Mouse (Mus musculus) CD4-positive, CD25-positive, alpha-beta regulatory T cell (primary cell): Measurements from ENCODE around the gene Slc12a9. TPM values are rescaled to one million over a fixed set of nuclear protein-coding genes. Genes with fewer than 3 reads are reported as not detected.

Experiments used
- polyA plus RNA-seq: library from polyadenylated mRNA; unstranded; fragments of 100-300 nt; shearing (Covaris generic); gene quantifications from one replicate; pipeline ENCODE4 v1.2.1, GENCODE M21; 2017

The Slc12a9 gene
- polyA plus RNA-seq = 24.8 TPM

DNA sequence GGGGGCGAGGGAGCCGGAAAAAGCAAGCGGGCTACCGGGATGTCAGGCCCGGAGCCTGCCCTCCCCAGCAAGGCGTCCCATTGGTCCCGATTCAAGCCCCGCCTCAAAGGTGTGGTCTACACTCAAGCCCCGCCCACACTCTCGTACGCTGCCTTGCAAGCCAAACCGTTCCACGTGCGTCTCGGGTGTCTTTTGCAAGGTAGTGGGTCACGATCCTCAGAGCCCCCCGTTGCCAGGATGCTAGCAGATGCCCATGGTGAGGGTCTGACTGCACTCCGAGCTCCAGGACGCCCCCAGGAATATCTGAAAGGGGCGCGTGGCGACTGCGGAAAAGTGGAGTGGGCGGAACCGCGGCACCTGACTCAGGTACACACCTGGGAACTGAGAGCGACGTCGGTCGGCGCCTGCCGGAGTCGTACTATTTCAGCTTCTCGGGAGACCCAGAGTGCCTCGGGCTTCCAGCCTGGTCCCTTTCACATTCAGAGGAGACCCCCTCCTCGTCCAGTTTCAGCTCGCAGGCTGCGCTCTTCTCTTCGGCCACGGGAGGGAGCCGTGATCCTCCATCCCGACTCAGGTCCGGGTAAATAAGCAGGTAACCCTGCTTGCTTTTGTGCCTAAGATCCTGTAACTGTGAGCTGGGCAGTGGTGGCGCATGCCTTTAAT lies at the start of gene Slc12a9:
TSS of gene Slc12a9 (minus strand) at position 86 of the 663 bp plus-strand sequence.

GRCm38 (mm10) chr5:137349384-137350204 lies 16.2 kb upstream of the Slc12a9 start, which contains the start of gene Ephb4:
Gene Ephb4 (plus strand): TSS chr5:137350109.

DNA sequence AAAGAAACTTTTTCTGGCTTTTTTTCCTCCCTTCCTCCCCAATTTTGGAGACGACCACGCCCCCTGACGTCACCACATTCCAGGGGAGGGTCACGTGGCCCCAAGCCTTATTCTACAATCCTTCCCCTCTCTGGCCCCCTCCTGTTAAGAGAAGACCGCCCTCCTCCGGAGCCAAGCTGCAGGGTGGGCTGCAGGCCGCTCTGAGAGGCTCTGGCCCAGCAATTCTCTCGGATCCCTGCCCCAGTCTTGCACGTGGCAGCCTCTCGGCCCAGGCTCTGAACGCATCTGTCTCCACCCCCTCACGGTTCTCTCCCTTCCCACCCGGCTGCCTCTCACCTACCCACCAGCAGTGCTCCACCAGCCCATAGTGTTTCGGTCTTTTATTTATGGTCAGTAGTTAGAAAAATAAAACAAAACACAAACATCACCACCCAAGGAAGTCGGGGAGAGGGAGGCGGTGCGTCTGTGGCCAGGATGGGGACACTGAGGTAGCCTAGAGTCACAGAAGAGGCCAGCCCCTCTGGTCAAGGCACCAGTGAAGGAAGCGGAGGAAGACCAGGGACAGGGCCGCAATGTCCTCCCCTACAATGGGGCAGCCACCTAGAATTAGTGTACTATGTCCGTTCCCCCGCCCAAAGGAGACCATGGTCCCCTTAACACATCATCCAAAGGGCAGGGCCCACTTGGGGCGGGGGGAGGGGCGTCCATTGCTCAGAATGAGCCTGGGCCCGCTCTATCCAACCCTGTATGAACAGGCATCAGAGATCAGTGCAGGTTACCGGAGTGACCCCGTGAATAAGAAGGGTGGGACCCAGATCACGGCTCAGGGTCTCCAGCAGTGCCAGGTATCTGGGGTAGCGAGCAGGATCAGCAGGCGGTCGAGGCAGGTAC lies 19.0 kb downstream of the Slc12a9 start, which contains the start of gene Trip6:
TSS of gene Trip6 (minus strand) at position 212 of the 891 bp plus-strand sequence.

DNA sequence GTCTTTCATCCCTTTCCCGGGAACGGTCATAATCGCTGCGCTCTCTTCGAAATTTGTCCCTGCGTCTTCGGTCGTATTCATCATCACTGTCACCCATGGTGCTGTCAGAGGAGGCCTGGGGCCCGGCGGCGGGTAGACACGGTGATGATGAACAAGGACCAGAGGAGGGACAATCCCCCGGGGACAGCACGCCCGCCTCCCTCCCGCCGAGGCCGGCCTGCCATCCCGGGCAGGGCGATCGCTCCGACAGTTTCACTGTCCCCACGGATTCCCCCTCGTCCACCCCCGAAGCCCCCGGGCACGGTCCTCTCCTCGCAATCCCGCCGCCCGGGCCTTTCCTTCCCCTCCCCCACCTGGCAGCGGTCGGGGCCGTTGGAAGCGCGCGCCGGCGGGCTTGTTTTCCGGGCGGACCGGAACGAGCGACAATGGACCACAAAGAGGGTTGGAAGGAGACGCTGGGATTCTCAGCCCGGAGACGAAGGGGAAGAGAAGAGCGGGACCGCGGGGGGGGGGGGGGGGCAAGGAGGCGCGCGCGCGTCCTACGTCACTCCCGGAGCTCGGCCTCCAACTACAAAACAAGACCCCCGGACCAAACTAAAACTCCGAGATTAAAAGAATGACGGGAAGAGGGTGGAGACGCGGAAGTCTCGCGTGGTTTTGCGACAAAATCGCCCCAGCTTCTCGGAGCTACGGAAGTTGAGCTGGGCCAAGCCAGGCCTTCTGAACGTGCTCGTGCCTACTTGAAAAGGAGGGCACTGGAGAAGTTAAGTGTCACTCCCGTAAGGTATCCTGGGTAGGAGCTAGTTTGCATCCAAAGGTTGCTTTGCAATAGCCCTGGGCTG lies 26.1 kb downstream of the Slc12a9 start, which contains the start of gene Srrt:
TSS of gene Srrt (minus strand) at position 604 of the 842 bp plus-strand sequence.

DNA sequence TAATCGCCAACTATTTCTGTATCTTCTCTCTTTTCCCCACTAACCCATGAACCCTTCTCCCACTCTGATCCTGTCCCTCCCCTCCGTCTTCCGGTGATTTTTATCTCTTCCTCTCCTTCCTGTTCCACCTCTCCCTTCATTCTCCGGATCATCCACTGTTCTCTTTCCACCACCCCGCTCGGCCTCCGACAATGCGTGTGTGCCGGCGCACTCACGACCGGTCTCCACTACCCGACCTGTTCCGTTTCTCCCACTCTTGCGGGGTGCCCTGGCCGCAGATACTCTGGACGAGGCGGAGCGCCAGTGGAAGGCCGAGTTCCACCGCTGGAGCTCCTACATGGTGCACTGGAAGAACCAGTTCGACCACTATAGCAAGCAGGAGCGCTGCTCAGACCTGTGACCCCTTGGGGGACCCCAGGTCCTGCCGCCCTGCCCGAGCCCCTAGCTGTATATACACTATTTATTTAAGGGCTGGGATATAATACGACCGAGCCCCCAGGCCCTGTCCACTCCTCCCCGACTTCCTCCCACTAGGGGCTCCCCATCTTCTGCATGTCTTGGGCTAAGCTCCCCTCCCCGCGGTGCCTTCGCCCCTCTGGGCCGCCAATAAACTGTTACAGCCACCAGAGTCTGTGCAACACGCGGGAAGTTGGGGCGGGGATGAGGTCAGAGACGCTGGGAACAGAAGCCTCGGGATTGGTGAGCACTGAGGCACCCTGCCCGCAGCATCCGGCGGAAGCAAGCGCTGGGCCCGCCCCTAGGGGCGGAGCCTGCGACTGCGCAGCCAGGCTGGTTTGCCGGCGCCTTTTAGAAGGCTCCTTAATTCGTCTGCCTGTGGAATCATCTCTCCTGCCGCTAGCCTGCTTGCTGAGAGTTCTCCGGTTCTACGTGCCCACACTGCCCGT lies 39.3 kb downstream of the Slc12a9 start, which contains the start of gene Ufsp1:
TSS of gene Ufsp1 (plus strand) at position 791 of the 905 bp plus-strand sequence.

DNA sequence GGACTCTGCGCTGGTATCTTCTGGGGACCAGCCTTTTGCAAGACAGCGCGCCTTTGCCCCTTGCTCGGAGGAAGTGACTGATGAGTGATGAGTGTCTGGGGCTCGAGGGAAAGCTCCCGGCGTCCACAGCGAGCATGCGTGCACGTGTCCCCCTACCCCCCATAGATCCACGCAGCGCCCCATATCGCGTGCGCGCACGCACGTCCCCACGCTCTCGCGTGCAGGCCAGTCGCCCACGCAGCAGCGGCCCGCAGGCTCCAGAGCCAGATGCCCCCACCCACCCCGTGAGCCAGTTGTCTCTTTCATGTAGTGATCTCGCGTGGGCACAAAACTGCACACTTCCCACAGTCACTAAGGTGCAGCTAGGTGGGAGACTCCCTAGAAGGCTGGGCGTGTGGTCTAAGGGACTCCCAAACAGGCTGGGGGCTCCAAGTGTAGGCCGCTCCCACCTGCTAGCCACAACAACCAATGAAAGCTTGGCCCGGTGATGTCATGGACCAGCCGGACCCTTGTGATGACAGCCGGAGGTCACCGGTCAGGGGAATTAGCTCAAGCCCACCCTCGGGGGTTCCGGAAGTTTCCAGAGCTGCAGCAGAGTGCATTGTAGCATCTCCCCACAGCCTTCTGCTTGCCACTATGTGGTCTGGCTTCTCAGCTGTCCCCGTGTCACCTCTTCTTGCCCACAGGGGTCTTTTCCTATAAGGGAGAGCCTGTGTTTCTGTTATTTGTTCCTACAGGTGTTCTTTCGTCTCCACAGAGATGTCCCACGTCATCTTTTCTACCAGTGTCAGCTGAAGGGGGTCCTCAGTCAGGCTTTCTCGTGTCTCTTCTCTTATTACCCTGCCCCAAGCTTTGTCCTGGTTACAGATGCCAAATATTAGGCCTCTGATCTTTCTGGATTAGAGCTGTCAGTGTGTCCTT lies 46.1 kb downstream of the Slc12a9 start, which contains the start of gene Ache:
TSS of gene Ache (plus strand) at position 488 of the 921 bp plus-strand sequence.

Other genes with a start within 250 kb of the Slc12a9 start
- 16.0 TPM for gene Trim56, start 217.4 kb downstream of the Slc12a9 start, polyA plus RNA-seq
- not detected for gene Muc3, start 184.3 kb downstream of the Slc12a9 start, polyA plus RNA-seq
- 1.6 TPM for gene Muc3a, start 121.2 kb downstream of the Slc12a9 start, polyA plus RNA-seq
- gene Ache, start 46.1 kb downstream of the Slc12a9 start, polyA plus RNA-seq = 0.10 TPM
- 1.7 TPM for gene Ufsp1, start 39.0 kb downstream of the Slc12a9 start, polyA plus RNA-seq
- gene Srrt, start 25.9 kb downstream of the Slc12a9 start, polyA plus RNA-seq = 97.7 TPM
- gene Trip6, start 19.2 kb downstream of the Slc12a9 start, polyA plus RNA-seq = 4.6 TPM
- gene Ephb4, start 16.5 kb upstream of the Slc12a9 start, polyA plus RNA-seq = not detected
- 0.36 TPM for gene Zan, start 143.5 kb upstream of the Slc12a9 start, polyA plus RNA-seq
- 43.3 TPM for gene Pop7, start 168.9 kb upstream of the Slc12a9 start, polyA plus RNA-seq
- gene Gigyf1, start 185.0 kb upstream of the Slc12a9 start, polyA plus RNA-seq = 19.5 TPM
- not detected for gene Epo, start 199.6 kb upstream of the Slc12a9 start, polyA plus RNA-seq
- 311 TPM for gene Gnb2, start 199.9 kb upstream of the Slc12a9 start, polyA plus RNA-seq
- gene Actl6b, start 219.9 kb upstream of the Slc12a9 start, polyA plus RNA-seq = not detected
- 1.1 TPM for gene Tfr2, start 236.2 kb upstream of the Slc12a9 start, polyA plus RNA-seq